Mouse (Mus musculus): Measurements from ENCODE around the gene Arhgap35. TPM values are rescaled to one million over a fixed set of nuclear protein-coding genes. Genes with fewer than 3 reads are reported as not detected.
"Not testable (repeated sequence)": the region's sequence is repeated elsewhere in the genome, so short reads cannot be mapped to it uniquely, and the experiment has no call there.

The Arhgap35 gene
- polyA plus RNA-seq (2012; fragmentation: generic; extraction: Trizol), result 26.8 TPM
- long read RNA-seq, experiment 1, partial matches to known transcripts, result 0 of 7 reads
- long read RNA-seq, experiment 1, other reads (novel, unspliced or antisense), result 7 of 7 reads
- long read RNA-seq, experiment 2, partial matches to known transcripts, result 8 of 21 reads
- long read RNA-seq, experiment 2, other reads (novel, unspliced or antisense), result 13 of 21 reads

GRCm38 (mm10) chr7:16614888-16615715, at the start of gene Arhgap35:
Gene Arhgap35 (minus strand): TSS chr7:16614993.
- Histone ChIP-seq H3K36me3 (ENCODE audit: control insufficient read depth, insufficient read depth) (no peaks in the 10 kb centered on the region), H3ac (ENCODE audit: control insufficient read depth, insufficient read length, low read depth) (peak within 1 kb of the TSS; percentile 94), H3K79me3 (ENCODE audit: low read depth) (peaks cover 39% of the 10 kb centered on the region), H3K79me2 (ENCODE audit: control insufficient read depth, insufficient read depth) (peaks cover 42% of the 10 kb centered on the region), H3K4me3 (ENCODE audit: insufficient read depth, poor library complexity, severe bottlenecking) (peak within 1 kb of the TSS; percentile 51), H3K27me3 (ENCODE audit: control insufficient read depth, insufficient read depth, insufficient read length) (no peaks in the 10 kb centered on the region)
- TF ChIP-seq CTCF (IDR thresholded peaks at IDR 0.05; ENCODE audit: control insufficient read depth, insufficient read depth, insufficient read length), result no peak
- peak; percentile 90 for TF ChIP-seq USF1 (IDR thresholded peaks at IDR 0.05; ENCODE audit: low read depth)

DNA sequence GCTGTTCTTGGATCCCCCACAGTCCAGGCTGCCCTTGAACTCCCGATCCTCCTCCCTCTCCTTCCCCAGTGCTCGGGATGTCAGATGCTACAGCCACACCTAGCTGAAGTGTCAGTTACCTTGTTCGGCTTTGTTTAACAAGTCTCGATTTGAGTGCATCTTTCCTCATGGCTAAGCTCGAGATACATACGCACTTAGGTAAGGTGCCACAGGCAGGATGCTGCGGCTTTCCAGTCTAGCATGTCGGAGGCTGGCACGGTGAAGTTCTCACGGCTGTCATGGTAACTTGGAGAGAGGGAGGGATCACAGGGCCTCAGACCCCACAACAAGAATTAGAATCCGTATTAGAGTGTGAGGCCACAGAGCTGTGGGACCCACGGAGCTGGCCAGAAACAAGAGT, 29.5 kb upstream of the Arhgap35 start:
- H3K79me2 ChIP-seq (ENCODE audit: control insufficient read depth, insufficient read depth), result no peaks in the 10 kb centered on the region
- no peak overlapping the region for H3ac ChIP-seq (ENCODE audit: control insufficient read depth, insufficient read length, low read depth)
- no peaks in the 10 kb centered on the region for H3K79me3 ChIP-seq (ENCODE audit: low read depth)
- no peak overlapping the region for H3K4me3 ChIP-seq (ENCODE audit: insufficient read depth, poor library complexity, severe bottlenecking)
- H3K36me3 ChIP-seq (ENCODE audit: control insufficient read depth, insufficient read depth), result no peaks in the 10 kb centered on the region
- H3K27me3 ChIP-seq (ENCODE audit: control insufficient read depth, insufficient read depth, insufficient read length), result peaks cover 11% of the 10 kb centered on the region
- TF ChIP-seq MYOG (IDR thresholded peaks at IDR 0.05; ENCODE audit: control insufficient read depth, extremely low read depth, insufficient read length) (no peak), USF1 (IDR thresholded peaks at IDR 0.05; ENCODE audit: low read depth) (no peak), CEBPB (IDR thresholded peaks at IDR 0.05; ENCODE audit: low read depth) (no peak), MAX (IDR thresholded peaks at IDR 0.05) (no peak), FOSL1 (IDR thresholded peaks at IDR 0.05; ENCODE audit: insufficient read depth, low read length, poor library complexity, severe bottlenecking) (no peak), MYOD1 (IDR thresholded peaks at IDR 0.05; ENCODE audit: control insufficient read depth, insufficient read length, low read depth) (no peak), CTCF (IDR thresholded peaks at IDR 0.05; ENCODE audit: control insufficient read depth, insufficient read depth, insufficient read length) (no peak)

- not testable (repeated sequence) for H3K4me3 ChIP-seq (ENCODE audit: insufficient read depth, poor library complexity, severe bottlenecking); H3K27me3 ChIP-seq (ENCODE audit: control insufficient read depth, insufficient read depth, insufficient read length); H3ac ChIP-seq (ENCODE audit: control insufficient read depth, insufficient read length, low read depth); H3K79me2 ChIP-seq (ENCODE audit: control insufficient read depth, insufficient read depth); H3K36me3 ChIP-seq (ENCODE audit: control insufficient read depth, insufficient read depth); H3K79me3 ChIP-seq (ENCODE audit: low read depth)
Observed at GRCm38 (mm10) chr7:16643106-16643505, 28.3 kb upstream of the Arhgap35 start.

DNA sequence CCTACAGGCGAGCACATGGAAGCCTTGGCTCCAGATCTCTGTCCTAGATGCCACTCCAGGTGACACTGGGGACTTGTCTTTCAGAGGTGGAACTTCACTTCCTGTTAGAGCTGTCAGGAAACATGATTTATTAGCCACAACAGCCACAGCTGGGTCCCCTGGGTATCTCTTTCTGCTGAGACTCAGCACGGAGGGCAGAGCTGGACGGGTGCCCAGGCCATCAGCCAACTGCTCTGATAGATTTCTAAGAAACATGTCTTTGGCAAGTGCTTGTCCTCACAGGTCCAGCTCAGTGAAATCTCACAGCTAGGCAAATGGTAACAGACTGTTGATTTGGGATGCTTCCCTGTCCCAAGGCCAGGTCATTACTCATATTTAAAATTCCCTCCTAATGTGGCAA, 24.2 kb upstream of the Arhgap35 start:
- Histone ChIP-seq H3K36me3 (ENCODE audit: control insufficient read depth, insufficient read depth) (no peaks in the 10 kb centered on the region), H3K79me3 (ENCODE audit: low read depth) (no peaks in the 10 kb centered on the region), H3K27me3 (ENCODE audit: control insufficient read depth, insufficient read depth, insufficient read length) (peaks cover 3% of the 10 kb centered on the region), H3K79me2 (ENCODE audit: control insufficient read depth, insufficient read depth) (no peaks in the 10 kb centered on the region), H3ac (ENCODE audit: control insufficient read depth, insufficient read length, low read depth) (no peak overlapping the region), H3K4me3 (ENCODE audit: insufficient read depth, poor library complexity, severe bottlenecking) (no peak overlapping the region)
- TF ChIP-seq USF1 (IDR thresholded peaks at IDR 0.05; ENCODE audit: low read depth), result no peak
- TF ChIP-seq CEBPB (IDR thresholded peaks at IDR 0.05; ENCODE audit: low read depth), result no peak
- TF ChIP-seq FOSL1 (IDR thresholded peaks at IDR 0.05; ENCODE audit: insufficient read depth, low read length, poor library complexity, severe bottlenecking), result no peak
- no peak for TF ChIP-seq CTCF (IDR thresholded peaks at IDR 0.05; ENCODE audit: control insufficient read depth, insufficient read depth, insufficient read length)
- no peak for TF ChIP-seq MYOG (IDR thresholded peaks at IDR 0.05; ENCODE audit: control insufficient read depth, extremely low read depth, insufficient read length)
- TF ChIP-seq MAX (IDR thresholded peaks at IDR 0.05), result no peak
- TF ChIP-seq MYOD1 (IDR thresholded peaks at IDR 0.05; ENCODE audit: control insufficient read depth, insufficient read length, low read depth), result no peak

DNA sequence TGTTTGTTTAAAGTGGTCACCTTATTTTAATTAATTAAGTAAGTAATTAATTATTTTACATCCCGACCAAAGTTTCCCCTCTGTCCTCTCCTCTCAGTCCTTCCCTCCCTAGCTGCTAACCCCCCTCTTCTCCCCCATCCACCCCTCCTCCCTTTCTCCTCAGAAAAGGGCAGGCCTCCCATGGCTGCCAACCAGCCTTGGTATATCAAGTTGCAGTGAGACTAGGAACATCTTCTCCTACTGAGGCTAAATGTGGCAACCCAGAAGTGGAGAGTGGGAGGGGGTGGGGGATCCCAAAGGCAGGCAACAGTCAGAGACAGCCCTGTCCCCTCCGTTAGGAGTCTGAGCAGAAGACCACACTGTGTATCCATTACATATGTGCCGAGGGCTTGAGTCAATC, 20.3 kb upstream of the Arhgap35 start:
- no peak overlapping the region for H3ac ChIP-seq (ENCODE audit: control insufficient read depth, insufficient read length, low read depth)
- no peaks in the 10 kb centered on the region for H3K36me3 ChIP-seq (ENCODE audit: control insufficient read depth, insufficient read depth)
- TF ChIP-seq MYOG (IDR thresholded peaks at IDR 0.05; ENCODE audit: control insufficient read depth, extremely low read depth, insufficient read length), result no peak
- TF ChIP-seq MAX (IDR thresholded peaks at IDR 0.05), result no peak
- TF ChIP-seq MYOD1 (IDR thresholded peaks at IDR 0.05; ENCODE audit: control insufficient read depth, insufficient read length, low read depth), result no peak
- TF ChIP-seq USF1 (IDR thresholded peaks at IDR 0.05; ENCODE audit: low read depth), result no peak
- no peak for TF ChIP-seq CTCF (IDR thresholded peaks at IDR 0.05; ENCODE audit: control insufficient read depth, insufficient read depth, insufficient read length)
- H3K79me3 ChIP-seq (ENCODE audit: low read depth), result no peaks in the 10 kb centered on the region
- H3K79me2 ChIP-seq (ENCODE audit: control insufficient read depth, insufficient read depth), result no peaks in the 10 kb centered on the region
- no peaks in the 10 kb centered on the region for H3K27me3 ChIP-seq (ENCODE audit: control insufficient read depth, insufficient read depth, insufficient read length)
- no peak overlapping the region for H3K4me3 ChIP-seq (ENCODE audit: insufficient read depth, poor library complexity, severe bottlenecking)

DNA sequence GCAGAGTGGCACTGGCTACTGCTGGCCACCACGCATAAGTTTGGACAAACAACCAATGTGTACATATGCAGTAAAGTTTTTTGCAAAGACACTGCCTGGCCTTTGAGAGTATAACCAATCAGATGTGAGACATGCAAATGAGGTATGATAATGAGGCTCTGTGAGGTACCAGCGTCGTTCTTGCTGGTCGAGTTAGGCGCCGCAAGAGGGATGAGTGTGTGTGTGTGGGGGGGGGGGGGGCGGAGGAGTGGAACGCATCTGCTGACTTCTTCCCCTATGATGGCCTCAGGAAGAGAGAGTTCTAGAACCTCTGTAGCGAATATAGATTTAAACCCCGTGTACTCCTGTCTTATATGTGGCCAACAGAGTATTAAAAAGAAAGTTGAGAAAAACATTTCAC, 19.1 kb upstream of the Arhgap35 start:
- not testable (repeated sequence) for H3K79me3 ChIP-seq (ENCODE audit: low read depth); H3K79me2 ChIP-seq (ENCODE audit: control insufficient read depth, insufficient read depth); H3K27me3 ChIP-seq (ENCODE audit: control insufficient read depth, insufficient read depth, insufficient read length); H3ac ChIP-seq (ENCODE audit: control insufficient read depth, insufficient read length, low read depth); H3K4me3 ChIP-seq (ENCODE audit: insufficient read depth, poor library complexity, severe bottlenecking); H3K36me3 ChIP-seq (ENCODE audit: control insufficient read depth, insufficient read depth)
